Comparison of ENCODE assay signal across 9 mouse cellular contexts in genomic region chr10:116893753-116894152, GRCm38 (mm10). TPM values are rescaled to one million over a fixed set of nuclear protein-coding genes. Genes with fewer than 3 reads are reported as not detected.
DNase-seq lines count a peak whose midpoint lies in the region; ATAC-seq and TF ChIP-seq lines count a peak whose summit lies in the region.
"Had no signal": no experiment of that assay in that cellular context is flagged by ENCODE, and none has a peak within 500 bp of the region (broad histone marks: within the 10 kb centered on the region; RNA-seq: fewer than 3 reads in every experiment).

No protein-coding gene starts in this region.

- CTCF ChIA-PET in Patski (lab: Charles Lee), result interaction anchor here (0.7 to 2.7 kb wide), 6 partner anchors 10 to 564 kb away, joined by 3 to 14 read pairs (median 4); no protein-coding TSS in a partner anchor

- H3K4me2 ChIP-seq in midbrain, embryonic 11.5 days, result no peak overlapping the region
- H3K4me2 ChIP-seq: heart, embryonic 15.5 days had no signal

- no peaks in the 10 kb centered on the region for H3K27me3 ChIP-seq in Patski
- no peaks in the 10 kb centered on the region for H3K27me3 ChIP-seq in midbrain, embryonic 11.5 days (ENCODE audit: control insufficient read depth, insufficient read depth, low read length)
- H3K27me3 ChIP-seq: heart, embryonic 15.5 days had no signal

- H3K9me3 ChIP-seq in midbrain, embryonic 11.5 days (ENCODE audit: control insufficient read depth, low read length), result no peaks in the 10 kb centered on the region
- H3K9me3 ChIP-seq: heart, embryonic 15.5 days had no signal

- no peak overlapping the region for H3K4me3 ChIP-seq in midbrain, embryonic 11.5 days (ENCODE audit: low read depth, low read length)
- H3K4me3 ChIP-seq: heart, embryonic 15.5 days had no signal

- peak; percentile 14 for DNase-seq in heart, adult 8-10 months (ENCODE audit: low spot score)
- no peak for DNase-seq in heart, postnatal 25 days (ENCODE audit: low spot score)
- peak; percentile 55 for DNase-seq in 3T3-L1 (ENCODE audit: low read depth, low spot score)
- DNase-seq in Patski (ENCODE audit: low read depth, low spot score), result no peak
- DNase-seq in cerebellum, postnatal 36 days, result peak; percentile 55 to 63
- peak; percentile 29 to 50 for DNase-seq in kidney, postnatal 36 days
- no peak for DNase-seq in midbrain, embryonic 11.5 days (ENCODE audit: low spot score, missing footprints)

- H3K27ac ChIP-seq in midbrain, embryonic 11.5 days (ENCODE audit: low read depth, low read length), result no peak overlapping the region
- H3K27ac ChIP-seq: heart, embryonic 15.5 days had no signal

- ATAC-seq in Patski, result no peak
- ATAC-seq in megakaryocyte progenitor cell, adult 5-6 weeks (replicated peaks; ENCODE audit: poor library complexity), result peak; percentile 88
- ATAC-seq in midbrain, embryonic 11.5 days (ENCODE audit: low FRiP score), result no peak

- in situ Hi-C loops in Patski (cut with MboI; ENCODE audit: low pct_unique_long_range_greater_than_20kb), result loop anchor here (25.0 kb wide), 1 partner anchor 556 kb away; no protein-coding TSS in a partner anchor

- no peaks in the 10 kb centered on the region for H3K36me3 ChIP-seq in midbrain, embryonic 11.5 days (ENCODE audit: control insufficient read depth, insufficient read depth, low read length)
- H3K36me3 ChIP-seq: heart, embryonic 15.5 days had no signal

- 28% methylated on average over 3 of the region's 3 CpGs for WGBS in midbrain, embryonic 11.5 days

- intact Hi-C loops in heart, postnatal 25 days (cut with DNase I), result loop anchor here (2.0 kb wide), 1 partner anchor 563 kb away; no protein-coding TSS in a partner anchor

- POLR2A ChIA-PET in Patski (lab: Charles Lee), result no interaction called here

- H3K4me1 ChIP-seq in midbrain, embryonic 11.5 days (ENCODE audit: control insufficient read depth, insufficient read depth, low read length), result no peaks in the 10 kb centered on the region
- H3K4me1 ChIP-seq: heart, embryonic 15.5 days had no signal

- TF ChIP-seq CTCF in Patski (IDR thresholded peaks at IDR 0.05), result peak; percentile 71

- H3K9ac ChIP-seq in midbrain, embryonic 11.5 days (ENCODE audit: low read length), result no peak overlapping the region
- H3K9ac ChIP-seq: heart, embryonic 15.5 days had no signal

RNA-seq across cellular contexts. Expression of gene Myrfl, which starts 3.0 kb away (rescaled TPM):
- 1 to 10 TPM in 3 of 4 experiments, under 1 TPM in 1; 0.50 to 2.0 (median 1.2) TPM for total RNA-seq in heart, adult 8-10 months (2022)
- total RNA-seq in heart, postnatal 25 days (2021), result 1 to 10 TPM in 1 of 2 experiments, under 1 TPM in 1; 0.81 to 1.1 TPM
- polyA plus RNA-seq in Patski (2021), result 0.06 TPM
- not detected in 2 replicates for total RNA-seq in megakaryocyte progenitor cell, adult 5-6 weeks (2015)
- not detected in 2 replicates for total RNA-seq in megakaryocyte progenitor cell, adult 5-6 weeks (2017)
- 0.04 and 0.23 TPM in 2 replicates for polyA plus RNA-seq in midbrain, embryonic 11.5 days (2014; fragmentation: Nextera tagmentation; extraction: Ambion mirVana)

RNA-seq across cellular contexts. Expression of gene Rab3ip, which starts 56.8 kb away (rescaled TPM):
- 100 to 1,000 TPM in 3 of 4 experiments, 10 to 100 TPM in 1; 87.9 to 107 (median 103) TPM for total RNA-seq in heart, adult 8-10 months (2022)
- 10 to 100 TPM; 85.5 to 87.9 TPM for total RNA-seq in heart, postnatal 25 days (2021)
- polyA plus RNA-seq in Patski (2021), result 198 TPM
- 6.8 and 7.0 TPM in 2 replicates for total RNA-seq in megakaryocyte progenitor cell, adult 5-6 weeks (2015)
- 14.1 TPM in 2 replicates for total RNA-seq in megakaryocyte progenitor cell, adult 5-6 weeks (2017)
- polyA plus RNA-seq in midbrain, embryonic 11.5 days (2014; fragmentation: Nextera tagmentation; extraction: Ambion mirVana), result 41.1 and 44.3 TPM in 2 replicates

Comparison
In these comparisons a context has a peak if more than half of its experiments do, and no peak if none do; other contexts are left out.
1. DNase-seq: peak in heart, adult 8-10 months (single experiment), 3T3-L1 (single experiment), cerebellum, postnatal 36 days (2 of 2) and kidney, postnatal 36 days (2 of 2); none in heart, postnatal 25 days (single experiment), Patski (single experiment) and midbrain, embryonic 11.5 days (single experiment).
2. RNA of gene Rab3ip, which starts 56.8 kb away (total RNA-seq): 87.9 to 107 TPM in heart, adult 8-10 months and 85.5 to 87.9 TPM in heart, postnatal 25 days; 6.8 to 14.1 TPM in megakaryocyte progenitor cell, adult 5-6 weeks; every median in the first group is over 4 times any median in the second.